ENCODE assay signal across 17 mouse cellular contexts in genomic region chr5:125253448-125253847, GRCm38 (mm10).
A peak's percentile ranks its signal among the peaks of the same experiment; 100 is the strongest.
DNase-seq lines count a peak whose midpoint lies in the region; TF ChIP-seq lines count a peak whose summit lies in the region.
"Had no signal": no experiment of that assay in that cellular context is flagged by ENCODE, and none has a peak within 500 bp of the region (broad histone marks: within the 10 kb centered on the region; RNA-seq: fewer than 3 reads in every experiment).

No protein-coding gene starts in this region.

- TF ChIP-seq CTCF in C2C12 (IDR thresholded peaks at IDR 0.05; ENCODE audit: control insufficient read depth, insufficient read depth, insufficient read length) = no peak
- no peak for TF ChIP-seq CTCF in olfactory bulb, adult 2 months (IDR thresholded peaks at IDR 0.05; ENCODE audit: insufficient read depth, low read depth, low read length)

- H3K4me3 ChIP-seq in C2C12 (ENCODE audit: insufficient read depth, poor library complexity, severe bottlenecking) = no peak overlapping the region
- no peak overlapping the region for H3K4me3 ChIP-seq in olfactory bulb, adult 2 months (ENCODE audit: insufficient read depth, low read depth, low read length)
- H3K4me3 ChIP-seq: embryonic facial prominence, embryonic 10.5 days; embryonic facial prominence, embryonic 12.5 days; forebrain, embryonic 13.5 days; forebrain, embryonic 15.5 days had no signal

- no peaks in the 10 kb centered on the region for H3K36me3 ChIP-seq in C2C12 (ENCODE audit: control insufficient read depth, insufficient read depth)
- H3K36me3 ChIP-seq: embryonic facial prominence, embryonic 10.5 days; embryonic facial prominence, embryonic 12.5 days; forebrain, embryonic 15.5 days; G1E had no signal

- no peak overlapping the region for H3ac ChIP-seq in C2C12 (ENCODE audit: control insufficient read depth, insufficient read length, low read depth)

- H3K79me3 ChIP-seq in C2C12 (ENCODE audit: low read depth) = no peaks in the 10 kb centered on the region

- 95% methylated on average over 3 of the region's 3 CpGs for WGBS in olfactory bulb, adult 2 months

- peaks cover 25% of the 10 kb centered on the region for H3K4me1 ChIP-seq in olfactory bulb, adult 2 months (ENCODE audit: control insufficient read depth, insufficient read depth, low read length)
- H3K4me1 ChIP-seq: forebrain, embryonic 15.5 days had no signal

- peak; percentile 42 for DNase-seq in 3T3-L1 (ENCODE audit: low read depth, low spot score)
- DNase-seq in retina, postnatal 1 day = no peak
- no peak for DNase-seq in frontal cortex, postnatal 36 days (ENCODE audit: low spot score in 2 of 2)
- DNase-seq: B cell, adult 2 months; cerebellum, adult 11-12 months; cerebellum, adult 2 months; cerebellum, adult 9-10 months; cerebellum, postnatal 10 days; forebrain, postnatal 0 days had no signal

- TF ChIP-seq POLR2A in olfactory bulb, adult 2 months (IDR thresholded peaks at IDR 0.05; ENCODE audit: insufficient read depth, low read depth, low read length) = no peak

- H3K27me3 ChIP-seq in C2C12 (ENCODE audit: control insufficient read depth, insufficient read depth, insufficient read length) = no peaks in the 10 kb centered on the region
- H3K27me3 ChIP-seq: embryonic facial prominence, embryonic 12.5 days; forebrain, embryonic 13.5 days; forebrain, embryonic 15.5 days; Patski had no signal

- H3K79me2 ChIP-seq in C2C12 (ENCODE audit: control insufficient read depth, insufficient read depth) = no peaks in the 10 kb centered on the region

- H3K27ac ChIP-seq in olfactory bulb, adult 2 months (ENCODE audit: insufficient read depth, low read depth, low read length) = 0 out of 2 replicates have a peak overlapping the region, but pooled peaks have one; percentile 8
- H3K27ac ChIP-seq: embryonic facial prominence, embryonic 10.5 days; embryonic facial prominence, embryonic 12.5 days; forebrain, embryonic 13.5 days; forebrain, embryonic 15.5 days had no signal

TF ChIP-seq in C2C12, 6 proteins besides CTCF, POLR2A, EP300 and RAD21:
- no peak for TF ChIP-seq CEBPB (IDR thresholded peaks at IDR 0.05; ENCODE audit: low read depth)
- TF ChIP-seq USF1 (IDR thresholded peaks at IDR 0.05; ENCODE audit: low read depth) = peak; percentile 65
TF ChIP-seq in C2C12: peak in this region for 1.
